Mouse (Mus musculus): ENCODE data around the gene Zglp1. TPM values are rescaled to one million over a fixed set of nuclear protein-coding genes. Genes with fewer than 3 reads are reported as not detected.

Zglp1 gene
- polyA plus RNA-seq, 1 experiment from 2014 or later = 1.1 TPM

DNA sequence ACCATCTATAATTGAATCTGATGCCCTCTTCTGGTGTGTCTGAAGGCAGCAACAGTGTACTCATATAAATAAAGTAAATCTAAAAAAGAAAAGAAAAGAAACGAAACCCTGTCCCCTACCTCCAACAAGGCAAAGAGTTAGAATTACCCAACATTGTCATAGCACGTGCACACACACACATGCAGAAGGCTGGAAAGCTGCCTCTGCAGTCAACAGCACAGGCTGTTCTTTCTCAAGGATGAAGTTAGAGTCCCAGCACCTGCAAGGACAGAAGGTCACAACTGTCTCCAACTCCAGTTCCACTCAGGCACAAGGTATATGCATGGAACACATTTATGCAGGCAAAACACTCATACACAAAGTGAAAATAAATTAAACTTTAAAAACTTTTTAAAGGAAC, 35.2 kb upstream of the Zglp1 start:
- WGBS = 80% methylated on average over 2 of the region's 2 CpGs

DNA sequence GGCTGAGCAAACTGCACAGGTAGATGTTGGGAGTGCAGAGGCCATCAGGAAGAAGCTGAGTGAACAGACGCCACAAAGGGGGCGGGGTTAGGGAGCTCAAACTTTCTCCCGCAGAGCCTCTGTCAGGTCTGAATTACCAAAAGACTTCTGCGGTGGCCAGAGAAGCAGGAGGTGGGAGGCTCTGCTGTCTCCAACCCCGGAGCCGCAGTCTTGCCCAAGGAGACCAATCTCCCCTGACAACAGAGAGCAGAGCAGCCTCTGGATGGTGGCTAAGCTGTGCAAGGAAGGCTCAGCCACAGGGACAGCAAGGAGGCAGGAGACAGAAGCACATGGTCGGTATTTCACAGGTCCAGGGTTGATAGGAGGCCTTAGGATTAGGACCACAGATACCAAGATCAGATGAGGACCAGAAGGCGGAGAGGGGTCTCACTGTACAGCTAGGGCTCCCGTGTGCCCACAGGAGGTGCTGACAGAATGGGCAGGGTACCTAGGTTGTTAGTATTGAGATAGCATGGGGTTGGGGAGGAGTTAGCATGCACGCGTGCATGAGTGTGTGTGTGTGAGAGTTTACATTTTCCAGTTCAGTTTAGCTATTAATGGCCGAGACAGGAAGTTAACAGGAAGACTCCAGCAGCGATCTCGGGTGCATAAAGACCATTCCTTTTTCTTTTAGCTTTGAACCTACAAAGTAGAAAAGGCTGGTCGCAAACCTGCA, 33.7 kb upstream of the Zglp1 start:
- Histone ChIP-seq H3K4me1 (ENCODE audit: control insufficient read depth in 2 of 2, insufficient read depth in 2 of 2, low read length in 2 of 2) (peaks cover 5 to 11% of the 10 kb centered on the region in 2 experiments; a peak in 2 of 4 replicates), H3K4me3 (ENCODE audit: control insufficient read depth in 1 of 2, insufficient read depth in 1 of 2, low read depth in 1 of 2, low read length in 2 of 2) (no peak overlapping the region), H3K4me2 (ENCODE audit: low read length) (peak overlapping the region; percentile 16; the same call in 1 of the 2 replicates), H3K9me3 (ENCODE audit: control insufficient read depth, low read length) (no peaks in the 10 kb centered on the region), H3K9ac (ENCODE audit: low read length) (peak overlapping the region; percentile 27; the same call in 1 of the 2 replicates), H3K27me3 (ENCODE audit: control insufficient read depth, insufficient read depth, low read length) (no peaks in the 10 kb centered on the region), H3K36me3 (ENCODE audit: control insufficient read depth, insufficient read depth, low read length) (peaks cover 7% of the 10 kb centered on the region; the same call in 1 of the 2 replicates), H3K27ac (replicated peaks in 1 of 2; ENCODE audit: control insufficient read depth in 1 of 2, insufficient read depth in 1 of 2, low read depth in 2 of 2, low read length in 2 of 2) (no peak overlapping the region)
- ATAC-seq (ENCODE audit: insufficient number of reproducible peaks, insufficient read depth, low FRiP score, low read depth) = no peak
- WGBS = 42% methylated on average over 15 of the region's 15 CpGs

More for the DNA sequence above, 35.2 kb upstream of the Zglp1 start:
- H3K27me3 ChIP-seq (ENCODE audit: control insufficient read depth, insufficient read depth, low read length) = no peaks in the 10 kb centered on the region
- H3K27ac ChIP-seq (replicated peaks in 1 of 2; ENCODE audit: control insufficient read depth in 1 of 2, insufficient read depth in 1 of 2, low read depth in 2 of 2, low read length in 2 of 2) = no peak overlapping the region
- no peak overlapping the region for H3K9ac ChIP-seq (ENCODE audit: low read length)
- no peaks in the 10 kb centered on the region for H3K9me3 ChIP-seq (ENCODE audit: control insufficient read depth, low read length)
- no peak for ATAC-seq (ENCODE audit: insufficient number of reproducible peaks, insufficient read depth, low FRiP score, low read depth)
- peaks cover 5 to 11% of the 10 kb centered on the region in 2 experiments; a peak in 2 of 4 replicates for H3K4me1 ChIP-seq (ENCODE audit: control insufficient read depth in 2 of 2, insufficient read depth in 2 of 2, low read length in 2 of 2)
- H3K4me3 ChIP-seq (ENCODE audit: control insufficient read depth in 1 of 2, insufficient read depth in 1 of 2, low read depth in 1 of 2, low read length in 2 of 2) = no peak overlapping the region
- H3K36me3 ChIP-seq (ENCODE audit: control insufficient read depth, insufficient read depth, low read length) = peaks cover 10% of the 10 kb centered on the region; the same call in 1 of the 2 replicates
- no peak overlapping the region for H3K4me2 ChIP-seq (ENCODE audit: low read length)

GRCm38 (mm10) chr9:21097793-21098192, 30.9 kb upstream of the Zglp1 start:
- Histone ChIP-seq H3K9ac (ENCODE audit: low read length) (no peak overlapping the region), H3K27me3 (ENCODE audit: control insufficient read depth, insufficient read depth, low read length) (no peaks in the 10 kb centered on the region), H3K27ac (replicated peaks in 1 of 2; ENCODE audit: control insufficient read depth in 1 of 2, insufficient read depth in 1 of 2, low read depth in 2 of 2, low read length in 2 of 2) (peak overlapping the region; percentile 8 to 16; a peak in 1 of 4 replicates), H3K4me1 (ENCODE audit: control insufficient read depth in 2 of 2, insufficient read depth in 2 of 2, low read length in 2 of 2) (peaks cover 5 to 11% of the 10 kb centered on the region in 2 experiments; a peak in 2 of 4 replicates), H3K4me3 (ENCODE audit: control insufficient read depth in 1 of 2, insufficient read depth in 1 of 2, low read depth in 1 of 2, low read length in 2 of 2) (no peak overlapping the region), H3K9me3 (ENCODE audit: control insufficient read depth, low read length) (no peaks in the 10 kb centered on the region), H3K36me3 (ENCODE audit: control insufficient read depth, insufficient read depth, low read length) (0 out of 2 replicates have a peak, but pooled peaks cover 5% of the 10 kb centered on the region), H3K4me2 (ENCODE audit: low read length) (no peak overlapping the region)
- ATAC-seq (ENCODE audit: insufficient number of reproducible peaks, insufficient read depth, low FRiP score, low read depth) = no peak
- 62% methylated on average over 8 of the region's 8 CpGs for WGBS

DNA sequence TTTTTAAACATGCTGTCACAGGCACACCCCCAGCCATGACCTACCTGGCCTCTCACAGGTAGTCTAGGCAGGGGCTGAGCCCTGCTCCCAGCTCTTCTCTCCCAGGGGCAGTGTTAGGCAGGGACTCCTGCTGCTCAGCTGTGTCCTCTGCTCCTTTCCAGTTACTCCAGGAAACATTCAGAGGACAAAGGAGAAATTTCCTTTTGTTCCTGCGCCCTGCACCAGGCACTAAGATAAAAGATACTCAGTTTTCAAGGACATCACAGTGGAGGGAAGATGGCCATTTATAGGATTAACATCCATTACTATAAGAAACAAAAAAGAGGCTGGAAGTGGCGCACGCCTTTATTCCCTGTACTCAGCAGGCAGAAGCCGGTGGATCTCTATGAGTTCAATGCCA, 29.1 kb upstream of the Zglp1 start:
- no peak overlapping the region for H3K27ac ChIP-seq (replicated peaks in 1 of 2; ENCODE audit: control insufficient read depth in 1 of 2, insufficient read depth in 1 of 2, low read depth in 2 of 2, low read length in 2 of 2)
- WGBS = 84% methylated on average over 4 of the region's 4 CpGs
- H3K4me3 ChIP-seq (ENCODE audit: control insufficient read depth in 1 of 2, insufficient read depth in 1 of 2, low read depth in 1 of 2, low read length in 2 of 2) = no peak overlapping the region
- no peaks in the 10 kb centered on the region for H3K27me3 ChIP-seq (ENCODE audit: control insufficient read depth, insufficient read depth, low read length)
- 0 out of 2 replicates have a peak, but pooled peaks cover 5% of the 10 kb centered on the region for H3K36me3 ChIP-seq (ENCODE audit: control insufficient read depth, insufficient read depth, low read length)
- H3K4me1 ChIP-seq (ENCODE audit: control insufficient read depth in 2 of 2, insufficient read depth in 2 of 2, low read length in 2 of 2) = peaks cover 5 to 18% of the 10 kb centered on the region in 2 experiments; a peak in 3 of 4 replicates
- no peak for ATAC-seq (ENCODE audit: insufficient number of reproducible peaks, insufficient read depth, low FRiP score, low read depth)
- no peak overlapping the region for H3K9ac ChIP-seq (ENCODE audit: low read length)
- H3K9me3 ChIP-seq (ENCODE audit: control insufficient read depth, low read length) = no peaks in the 10 kb centered on the region
- H3K4me2 ChIP-seq (ENCODE audit: low read length) = no peak overlapping the region

DNA sequence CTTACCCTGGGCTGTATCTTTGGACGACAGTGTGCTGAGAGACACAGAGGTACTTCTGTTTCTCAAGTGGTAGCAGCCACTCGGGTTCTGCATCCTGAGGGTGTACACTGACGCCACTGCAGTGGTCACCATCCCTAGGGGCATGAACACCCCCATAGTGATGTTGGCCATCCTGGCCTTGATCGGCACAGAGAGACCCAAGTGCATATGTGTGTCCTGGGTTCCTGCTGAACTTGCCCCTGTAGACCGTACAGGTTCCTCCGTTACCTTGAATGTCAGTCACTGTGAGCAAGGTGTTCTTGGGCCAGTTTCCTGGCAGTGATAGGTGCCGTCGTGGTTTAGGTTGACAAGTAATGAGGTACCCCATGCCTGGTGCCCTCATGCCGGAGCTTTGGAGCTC, 26.5 kb upstream of the Zglp1 start:
- no peak overlapping the region for H3K9ac ChIP-seq (ENCODE audit: low read length)
- H3K36me3 ChIP-seq (ENCODE audit: control insufficient read depth, insufficient read depth, low read length) = peaks cover 26% of the 10 kb centered on the region
- no peak overlapping the region for H3K4me3 ChIP-seq (ENCODE audit: control insufficient read depth in 1 of 2, insufficient read depth in 1 of 2, low read depth in 1 of 2, low read length in 2 of 2)
- H3K27ac ChIP-seq (replicated peaks in 1 of 2; ENCODE audit: control insufficient read depth in 1 of 2, insufficient read depth in 1 of 2, low read depth in 2 of 2, low read length in 2 of 2) = no peak overlapping the region
- no peaks in the 10 kb centered on the region for H3K9me3 ChIP-seq (ENCODE audit: control insufficient read depth, low read length)
- no peaks in the 10 kb centered on the region for H3K27me3 ChIP-seq (ENCODE audit: control insufficient read depth, insufficient read depth, low read length)
- no peak for ATAC-seq (ENCODE audit: insufficient number of reproducible peaks, insufficient read depth, low FRiP score, low read depth)
- peaks cover 8 to 31% of the 10 kb centered on the region in 2 experiments for H3K4me1 ChIP-seq (ENCODE audit: control insufficient read depth in 2 of 2, insufficient read depth in 2 of 2, low read length in 2 of 2)
- 93% methylated on average over 9 of the region's 9 CpGs for WGBS
- no peak overlapping the region for H3K4me2 ChIP-seq (ENCODE audit: low read length)

DNA sequence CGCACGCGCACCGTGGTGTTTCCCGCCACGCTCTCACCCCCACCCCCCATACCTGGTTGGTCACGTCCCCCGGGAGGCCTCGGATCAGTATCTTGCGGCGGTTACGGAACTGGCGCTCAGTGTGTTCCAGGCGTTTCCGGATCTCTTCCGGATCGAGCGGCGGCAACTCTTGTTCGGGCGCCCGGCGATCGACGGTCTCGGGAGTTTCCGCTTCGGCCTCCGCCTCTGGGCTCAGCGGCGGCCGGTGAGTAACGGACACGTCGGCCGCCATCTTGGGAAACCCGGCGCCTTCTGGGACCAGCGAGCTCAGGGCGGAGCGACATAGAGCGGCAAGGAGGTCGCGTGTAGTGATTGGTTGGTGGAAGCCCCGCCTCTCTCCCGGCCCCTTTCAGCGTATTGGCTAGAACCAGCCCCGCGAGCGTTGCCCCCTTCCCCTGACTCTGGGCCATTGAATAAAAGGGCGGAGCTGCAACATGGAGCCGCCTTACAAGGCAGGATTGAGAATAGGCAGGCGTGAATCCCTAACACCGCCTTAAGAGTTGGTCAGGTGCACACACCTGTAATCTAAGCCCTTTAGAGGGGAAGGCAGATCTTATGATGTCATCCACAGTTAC, 24.9 kb upstream of the Zglp1 start, which contains the start of the genes Gm38431 and Raver1:
Gene Gm38431 (minus strand): TSS at position 291 of the 614 bp plus-strand sequence.
Gene Raver1 (minus strand): TSS at position 302 of the 614 bp plus-strand sequence.
- WGBS = under 1% methylated on average over 54 of the region's 54 CpGs
- Histone ChIP-seq H3K4me1 (ENCODE audit: control insufficient read depth in 2 of 2, insufficient read depth in 2 of 2, low read length in 2 of 2) (peaks cover 6 to 24% of the 10 kb centered on the region in 2 experiments), H3K4me2 (ENCODE audit: low read length) (peak within 1 kb of the TSS; percentile 90), H3K36me3 (ENCODE audit: control insufficient read depth, insufficient read depth, low read length) (peaks cover 42% of the 10 kb centered on the region), H3K9me3 (ENCODE audit: control insufficient read depth, low read length) (no peaks in the 10 kb centered on the region), H3K9ac (ENCODE audit: low read length) (peak within 1 kb of the TSS; percentile 87), H3K27ac (replicated peaks in 1 of 2; ENCODE audit: control insufficient read depth in 1 of 2, insufficient read depth in 1 of 2, low read depth in 2 of 2, low read length in 2 of 2) (peak within 1 kb of the TSS; percentile 88 to 92), H3K4me3 (ENCODE audit: control insufficient read depth in 1 of 2, insufficient read depth in 1 of 2, low read depth in 1 of 2, low read length in 2 of 2) (peak within 1 kb of the TSS; percentile 84 to 85), H3K27me3 (ENCODE audit: control insufficient read depth, insufficient read depth, low read length) (no peaks in the 10 kb centered on the region)
- ATAC-seq (ENCODE audit: insufficient number of reproducible peaks, insufficient read depth, low FRiP score, low read depth) = peak; percentile 98

DNA sequence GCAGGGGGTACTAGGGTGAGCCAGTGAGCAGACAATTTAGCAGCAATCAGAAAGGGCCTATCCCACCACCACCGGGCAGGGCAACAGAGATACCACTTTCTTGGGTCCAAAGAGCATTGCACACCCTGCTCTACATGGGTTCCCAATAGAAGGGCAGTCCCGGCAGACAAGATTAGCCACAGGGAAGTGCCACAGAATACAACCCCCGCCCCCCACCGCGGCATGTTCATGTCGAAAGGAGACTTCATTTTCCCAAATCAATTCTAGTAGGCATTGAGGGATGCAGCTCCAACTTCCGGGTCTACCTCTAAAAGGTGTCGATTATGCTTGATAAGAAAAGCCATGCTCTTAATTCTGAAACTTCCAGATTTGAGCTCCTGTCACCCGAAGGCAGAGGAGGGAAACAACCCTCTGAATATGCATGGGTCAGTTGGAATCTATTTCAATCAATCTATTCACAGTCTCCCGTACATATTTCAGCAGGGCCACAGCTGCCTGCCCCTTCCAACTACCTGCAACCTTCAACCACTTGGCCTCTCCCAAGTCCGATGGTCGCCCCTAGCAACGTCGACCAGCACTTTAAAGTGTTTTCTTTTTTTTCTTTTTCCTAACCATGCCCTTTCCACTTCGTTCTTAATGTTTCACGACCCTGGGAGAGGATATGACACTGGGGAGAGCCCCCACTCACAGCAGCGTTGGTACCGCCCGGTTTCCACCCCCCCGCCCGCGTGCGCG, 24.2 kb upstream of the Zglp1 start:
- peak overlapping the region; percentile 87 for H3K9ac ChIP-seq (ENCODE audit: low read length)
- no peak for ATAC-seq (ENCODE audit: insufficient number of reproducible peaks, insufficient read depth, low FRiP score, low read depth)
- WGBS = 3% methylated on average over 24 of the region's 24 CpGs
- peaks cover 49% of the 10 kb centered on the region for H3K36me3 ChIP-seq (ENCODE audit: control insufficient read depth, insufficient read depth, low read length)
- no peaks in the 10 kb centered on the region for H3K27me3 ChIP-seq (ENCODE audit: control insufficient read depth, insufficient read depth, low read length)
- peak overlapping the region; percentile 84 to 85 for H3K4me3 ChIP-seq (ENCODE audit: control insufficient read depth in 1 of 2, insufficient read depth in 1 of 2, low read depth in 1 of 2, low read length in 2 of 2)
- H3K9me3 ChIP-seq (ENCODE audit: control insufficient read depth, low read length) = no peaks in the 10 kb centered on the region
- H3K4me1 ChIP-seq (ENCODE audit: control insufficient read depth in 2 of 2, insufficient read depth in 2 of 2, low read length in 2 of 2) = peaks cover 6 to 24% of the 10 kb centered on the region in 2 experiments
- H3K27ac ChIP-seq (replicated peaks in 1 of 2; ENCODE audit: control insufficient read depth in 1 of 2, insufficient read depth in 1 of 2, low read depth in 2 of 2, low read length in 2 of 2) = peak overlapping the region; percentile 88 to 92; a peak in 3 of 4 replicates
- peak overlapping the region; percentile 90 for H3K4me2 ChIP-seq (ENCODE audit: low read length)
